Mouse (Mus musculus) kidney, adult 8-10 months (tissue): Measurements from ENCODE around the gene Slc24a5.

Experiments
- DNase-seq, 2 experiments: peaks; one replicate each; pipeline ENCODE4 v3.0.0; 2022

Slc24a5 gene

DNA sequence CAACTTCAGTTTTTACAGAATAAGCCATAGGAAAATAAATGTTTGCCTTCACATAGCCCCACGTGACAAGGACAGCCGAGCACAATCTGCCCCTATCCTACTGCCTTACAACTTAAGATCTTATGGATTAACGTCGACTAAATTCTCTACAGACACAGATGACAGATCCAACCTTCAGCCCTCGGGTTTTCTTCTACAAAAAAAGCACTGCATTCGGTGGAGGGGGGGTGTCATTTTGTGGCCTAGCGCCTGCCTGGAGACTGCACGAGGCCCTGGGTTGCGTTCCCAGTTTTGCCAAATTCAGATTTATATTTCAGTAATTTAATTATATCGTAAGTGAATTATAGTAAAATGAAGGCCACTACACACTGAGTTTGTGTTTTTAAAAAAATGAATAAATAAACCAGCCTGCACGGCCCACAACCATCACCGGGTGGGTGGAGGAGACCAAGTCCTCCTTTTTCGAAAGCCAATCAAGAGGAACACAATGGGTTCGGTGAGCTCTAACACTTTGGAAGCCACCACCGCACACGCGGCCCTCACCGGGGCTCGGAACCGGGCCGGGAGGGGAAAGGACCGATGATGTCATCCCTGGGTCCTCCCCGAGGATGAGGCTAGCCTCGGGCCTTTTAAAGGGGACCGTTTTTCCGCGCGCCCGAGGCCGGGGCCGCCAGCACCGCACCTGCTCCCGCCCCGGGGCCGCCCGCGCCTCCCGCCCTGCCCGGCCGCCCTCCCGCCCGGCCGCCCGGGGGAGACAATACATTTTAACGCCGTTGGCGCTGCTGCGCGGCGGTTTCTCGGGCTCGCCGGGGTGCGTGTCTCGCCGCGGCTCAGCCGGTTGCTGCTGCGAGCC, 54.9 kb downstream of the Slc24a5 start:
- peak; percentile 14 to 37 for DNase-seq

DNA sequence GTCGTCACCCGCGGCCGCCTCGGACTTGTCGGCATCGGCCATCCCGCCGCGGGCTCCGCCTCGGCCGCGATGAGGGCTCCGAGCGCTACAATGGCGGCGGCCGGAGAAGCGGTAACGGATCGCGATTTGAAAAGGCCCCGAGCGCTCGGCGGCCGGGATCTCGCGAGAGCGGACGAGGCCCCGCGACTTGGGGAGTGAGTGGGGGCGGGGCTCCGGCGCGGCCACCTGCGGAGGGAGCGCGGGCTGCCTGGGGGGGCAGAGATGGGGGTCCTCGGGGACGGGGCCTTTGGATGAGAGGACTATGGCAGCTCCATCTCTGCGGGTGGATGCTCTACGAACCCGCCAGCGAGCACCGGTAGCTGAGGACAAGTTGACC, 55.5 kb downstream of the Slc24a5 start, which contains the start of gene Myef2:
Gene Myef2 (minus strand): TSS at position 185 of the 376 bp plus-strand sequence.
- DNase-seq = peak; percentile 45 to 69

DNA sequence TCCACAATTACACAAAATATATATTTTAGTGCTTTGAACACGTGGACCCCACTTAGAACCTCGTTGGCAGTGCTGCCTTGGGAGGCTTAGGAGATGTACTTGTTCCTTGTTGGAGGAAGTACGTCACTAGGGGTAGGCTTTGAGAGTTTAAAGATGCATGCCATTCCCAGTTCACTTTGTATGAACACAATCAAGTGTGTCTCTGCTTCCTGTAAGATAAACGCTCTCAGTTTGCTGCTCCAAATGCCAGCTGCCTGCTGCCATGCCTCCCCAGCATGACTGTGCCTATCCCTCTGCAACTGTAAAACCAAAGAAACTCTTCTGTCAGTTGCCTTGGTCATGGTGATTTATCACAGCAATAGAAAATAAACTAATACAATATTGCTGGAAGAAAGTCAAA, 57.9 kb downstream of the Slc24a5 start:
- DNase-seq = no peak

DNA sequence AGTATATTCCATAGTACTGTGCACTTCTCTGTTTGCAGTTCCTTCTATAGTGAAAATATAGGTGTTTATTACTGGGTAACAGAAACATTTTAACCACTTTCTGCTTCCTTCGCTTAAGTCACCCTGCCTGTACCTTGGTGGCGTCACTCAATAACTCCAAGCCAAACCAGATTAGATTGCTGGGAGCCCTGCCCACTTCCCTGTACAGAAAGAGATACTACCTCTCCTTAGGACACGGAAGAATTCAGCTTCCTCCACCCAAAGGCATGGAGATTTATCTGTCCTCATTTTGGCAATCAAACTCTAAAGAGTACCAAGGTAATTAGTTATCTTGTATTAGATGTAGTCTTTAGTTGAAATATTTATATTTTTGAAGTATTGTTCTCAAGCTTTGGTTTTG, 58.9 kb downstream of the Slc24a5 start:
- no peak for DNase-seq

DNA sequence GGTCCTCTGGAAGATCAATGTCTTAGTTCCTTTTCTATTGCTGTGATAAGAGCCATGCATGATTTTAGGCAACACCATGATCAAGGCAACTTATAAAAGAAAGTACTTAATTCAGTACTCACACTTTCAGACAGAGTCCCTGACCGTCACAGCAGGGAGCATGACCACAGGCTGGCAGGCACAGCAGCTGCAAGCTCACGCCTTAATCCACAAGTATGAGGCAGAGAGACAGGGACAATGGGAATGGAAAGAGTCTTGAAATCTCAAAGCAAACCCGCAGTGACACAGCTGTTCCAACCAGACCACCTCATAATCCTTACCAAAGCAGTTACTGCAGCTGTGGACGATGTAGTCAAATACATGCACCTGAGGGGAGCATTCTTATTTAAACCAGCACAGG, 66.2 kb downstream of the Slc24a5 start:
- no peak for DNase-seq

DNA sequence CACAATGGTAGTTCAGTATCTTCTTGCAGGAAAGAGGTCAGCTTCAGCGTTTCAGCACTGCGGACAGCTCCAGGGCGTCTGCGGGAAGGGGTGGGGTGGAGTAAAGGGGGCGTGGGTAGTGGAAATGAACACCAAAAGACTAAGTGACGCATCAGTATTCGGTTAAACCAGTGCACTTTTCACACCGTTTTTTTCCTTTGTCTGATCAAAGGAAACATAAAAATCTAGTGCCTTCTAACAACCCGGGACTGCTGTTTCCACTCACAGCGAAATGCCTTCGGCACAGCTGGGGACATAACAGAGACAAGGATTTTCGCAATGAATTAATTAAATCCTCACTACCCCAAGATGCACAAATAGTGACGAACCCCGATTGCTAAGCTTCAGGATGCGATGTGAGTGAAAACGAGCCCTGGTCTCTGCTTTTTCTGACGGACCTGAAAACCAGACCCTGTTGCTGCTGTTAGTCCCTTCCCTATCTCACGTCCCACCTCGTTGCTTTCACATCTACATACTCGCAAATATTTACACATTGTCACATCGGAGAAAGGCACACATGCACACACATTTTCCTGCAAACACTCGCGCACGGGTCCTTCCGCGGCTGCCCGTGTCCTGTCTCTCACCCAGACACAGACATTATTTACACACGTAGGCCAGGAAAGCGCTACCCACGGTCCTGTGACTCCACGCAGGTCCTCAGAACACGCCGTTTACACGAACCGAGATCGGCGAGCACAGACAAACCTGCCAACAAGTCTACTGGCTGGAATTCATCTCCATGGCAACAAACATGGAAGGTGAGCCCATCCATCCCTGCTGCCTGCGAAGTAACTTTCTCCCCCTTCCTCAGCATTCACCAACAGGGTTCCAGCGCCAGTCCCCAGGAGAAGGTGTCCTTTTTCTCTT, 68.2 kb downstream of the Slc24a5 start, which contains the start of gene Ctxn2:
Gene Ctxn2 (plus strand): TSS at position 790 of the 909 bp plus-strand sequence.
- DNase-seq = peak; percentile 23 to 60

DNA sequence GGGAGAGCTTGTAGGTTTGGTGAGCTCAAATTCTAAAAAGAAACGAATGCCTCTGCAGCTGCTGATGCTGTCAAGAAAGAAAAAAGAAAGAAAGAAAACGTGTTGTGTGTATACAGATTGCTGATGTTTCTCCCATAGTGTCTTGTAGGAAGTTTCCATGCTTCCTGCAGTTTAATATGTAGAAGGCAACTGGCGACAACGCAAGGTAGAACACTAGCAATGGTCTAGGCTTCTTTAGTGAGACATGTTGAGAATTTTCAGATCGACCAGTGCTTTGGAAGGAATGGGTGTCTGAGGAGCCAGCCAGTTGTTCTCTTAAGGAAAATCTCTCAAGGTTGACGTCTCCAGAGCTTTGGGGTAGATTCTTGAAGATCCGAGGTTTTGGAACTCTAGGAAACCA, 68.9 kb downstream of the Slc24a5 start:
- no peak for DNase-seq
